Mouse (Mus musculus): ENCODE measurements at regions not wholly inside any gene's neighbourhood (a gene's known extent, or its start where the extent isn't known, plus 50 kb on each side); places are given as distances from the start of the nearest gene placed in this dataset.

- TF ChIP-seq EP300 (optimal IDR thresholded peaks at IDR 0.05) (no peak), CTCF (IDR thresholded peaks at IDR 0.05; ENCODE audit: low read depth) (no peak)
These were observed 59.0 kb upstream of the Btrc start for GRCm38 (mm10) chr19:45304538-45304937.

All from stomach, postnatal 0 days (tissue).